Mouse (Mus musculus) forebrain, embryonic 13.5 days (tissue): ENCODE results near the gene Atg13. TPM values are rescaled to one million over a fixed set of nuclear protein-coding genes. Genes with fewer than 3 reads are reported as not detected.
A peak's percentile ranks its signal among the peaks of the same experiment; 100 is the strongest.

Experiments
- ATAC-seq: fragments of 200-750 bp; cut with Nextera tagmentation; 2 replicates; pipeline ENCODE4 v1.8.0; 2017
- H3K27ac ChIP-seq: fragments of 300-500 bp; sonication (generic); 2 replicates; pipeline ENCODE4 v1.5.1; 2015; ENCODE audit warnings: inconsistent platforms, mild to moderate bottlenecking, moderate library complexity
- H3K27me3 ChIP-seq: fragments of 300-500 bp; sonication (generic); 2 replicates; pipeline ENCODE4 v1.6.1; 2015; ENCODE audit warnings: mild to moderate bottlenecking, inconsistent platforms
- H3K36me3 ChIP-seq: fragments of 300-500 bp; sonication (generic); 2 replicates; pipeline ENCODE4 v1.6.1; 2015; ENCODE audit warnings: mild to moderate bottlenecking, inconsistent platforms; ENCODE audit not compliant: poor library complexity, severe bottlenecking
- H3K4me1 ChIP-seq: fragments of 300-500 bp; sonication (generic); 2 replicates; pipeline ENCODE4 v1.6.1; 2015; ENCODE audit warnings: inconsistent platforms
- H3K4me2 ChIP-seq: fragments of 300-500 bp; sonication (generic); 2 replicates; pipeline ENCODE4 v1.6.1; 2015; ENCODE audit warnings: inconsistent platforms, mild to moderate bottlenecking, moderate library complexity
- H3K4me3 ChIP-seq: fragments of 300-500 bp; sonication (generic); 2 replicates; pipeline ENCODE4 v1.5.1; 2015; ENCODE audit warnings: mild to moderate bottlenecking, inconsistent platforms
- H3K9ac ChIP-seq: fragments of 300-500 bp; sonication (generic); 2 replicates; pipeline ENCODE4 v1.6.1; 2015; ENCODE audit warnings: mild to moderate bottlenecking, inconsistent platforms
- H3K9me3 ChIP-seq: fragments of 300-500 bp; sonication (generic); replicated peaks from 2 replicates; pipeline ENCODE4 v1.6.1; 2016; ENCODE audit warnings: inconsistent platforms
- WGBS: fragments of 180-500 bp; shearing (Covaris S2); methylation state at CpG from one replicate; pipeline ENCODE4 v1.1.7; 2015; 5-methylcytosine and 5-hydroxymethylcytosine counted together
- polyA plus RNA-seq: library from polyadenylated mRNA; unstranded; fragments of >200 nt; fragmentation: Nextera tagmentation; extraction: Ambion mirVana; gene quantifications from 2 replicates; pipeline ENCODE4 v1.2.1, GENCODE M21; 2015

Gene Atg13
- polyA plus RNA-seq, 1 experiment from 2014 or later = 29.4 TPM

- Histone ChIP-seq H3K4me3 (no peak overlapping the region), H3K4me1 (no peaks in the 10 kb centered on the region), H3K36me3 (peaks cover 13% of the 10 kb centered on the region), H3K27ac (no peak overlapping the region), H3K27me3 (0 out of 2 replicates have a peak, but pooled peaks cover 7% of the 10 kb centered on the region), H3K9ac (no peak overlapping the region), H3K4me2 (no peak overlapping the region), H3K9me3 (no peaks in the 10 kb centered on the region)
- WGBS = 80% methylated on average over 4 of the region's 4 CpGs
- ATAC-seq = no peak
Measured at GRCm38 (mm10) chr2:91723382-91723781, 13.0 kb upstream of the Atg13 start.

DNA sequence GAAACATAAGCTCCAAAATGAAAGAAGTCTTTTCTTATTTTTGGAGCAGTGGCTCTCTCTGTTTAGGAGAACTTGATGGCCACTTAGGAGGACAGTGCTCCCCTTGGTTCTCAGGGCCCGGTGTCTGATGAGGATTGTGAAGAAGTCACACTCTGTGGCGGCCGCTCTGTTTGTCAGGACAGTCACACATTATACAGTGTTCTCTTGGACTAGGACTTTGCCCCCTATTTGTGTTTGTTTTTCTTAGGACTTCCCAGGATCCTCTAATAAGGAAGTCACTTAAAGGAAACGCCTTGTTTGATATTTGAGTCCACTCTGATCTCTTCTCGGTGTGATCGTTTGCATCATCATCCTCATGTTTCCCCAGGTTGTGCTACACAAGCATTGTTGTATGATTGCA lies 7.9 kb upstream of the Atg13 start:
- ATAC-seq = no peak
- Histone ChIP-seq H3K36me3 (peaks cover 20% of the 10 kb centered on the region), H3K4me3 (no peak overlapping the region), H3K4me1 (no peaks in the 10 kb centered on the region), H3K9me3 (no peaks in the 10 kb centered on the region), H3K9ac (no peak overlapping the region), H3K4me2 (no peak overlapping the region), H3K27ac (no peak overlapping the region), H3K27me3 (no peaks in the 10 kb centered on the region)
- 87% methylated on average over 6 of the region's 6 CpGs for WGBS

DNA sequence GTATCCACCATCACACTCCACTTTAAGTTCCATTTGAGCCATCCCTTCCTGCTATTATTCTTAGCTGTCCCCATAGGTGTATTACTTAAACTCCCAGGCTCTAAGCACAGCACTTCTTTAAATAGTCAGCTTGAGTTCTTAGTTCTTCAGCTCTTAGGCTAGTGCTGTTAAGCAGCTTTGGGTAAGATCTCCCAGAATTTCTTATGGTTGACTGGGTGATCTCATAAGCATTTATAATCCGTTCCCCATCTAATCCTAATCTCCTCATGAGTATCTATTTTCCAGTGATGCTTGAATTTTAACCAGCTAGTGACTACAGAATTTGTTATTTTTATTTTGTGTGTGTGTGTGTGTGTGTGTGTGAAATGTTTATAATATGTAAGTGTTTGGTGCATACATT lies 4.5 kb upstream of the Atg13 start:
- ATAC-seq = no peak
- peaks cover 17% of the 10 kb centered on the region for H3K4me1 ChIP-seq

GRCm38 (mm10) chr2:91711256-91711925 lies 1.0 kb upstream of the Atg13 start:
- no peak for ATAC-seq
- peaks cover 26% of the 10 kb centered on the region for H3K4me1 ChIP-seq
- H3K4me2 ChIP-seq = peak overlapping the region; percentile 94
- no peaks in the 10 kb centered on the region for H3K27me3 ChIP-seq
- no peaks in the 10 kb centered on the region for H3K9me3 ChIP-seq
- H3K9ac ChIP-seq = peak overlapping the region; percentile 88
- H3K27ac ChIP-seq = peak overlapping the region; percentile 52
- peak overlapping the region; percentile 99 for H3K4me3 ChIP-seq
- peaks cover 7% of the 10 kb centered on the region; the same call in 1 of the 2 replicates for H3K36me3 ChIP-seq
- WGBS = 4% methylated on average over 8 of the region's 8 CpGs

More for the DNA sequence above, 4.5 kb upstream of the Atg13 start:
- H3K36me3 ChIP-seq = peaks cover 7% of the 10 kb centered on the region; the same call in 1 of the 2 replicates
- H3K9ac ChIP-seq = no peak overlapping the region
- no peak overlapping the region for H3K4me3 ChIP-seq
- no peak overlapping the region for H3K27ac ChIP-seq
- H3K27me3 ChIP-seq = no peaks in the 10 kb centered on the region
- 71% methylated on average over 1 of the region's 1 CpGs for WGBS
- no peaks in the 10 kb centered on the region for H3K9me3 ChIP-seq
- H3K4me2 ChIP-seq = no peak overlapping the region

DNA sequence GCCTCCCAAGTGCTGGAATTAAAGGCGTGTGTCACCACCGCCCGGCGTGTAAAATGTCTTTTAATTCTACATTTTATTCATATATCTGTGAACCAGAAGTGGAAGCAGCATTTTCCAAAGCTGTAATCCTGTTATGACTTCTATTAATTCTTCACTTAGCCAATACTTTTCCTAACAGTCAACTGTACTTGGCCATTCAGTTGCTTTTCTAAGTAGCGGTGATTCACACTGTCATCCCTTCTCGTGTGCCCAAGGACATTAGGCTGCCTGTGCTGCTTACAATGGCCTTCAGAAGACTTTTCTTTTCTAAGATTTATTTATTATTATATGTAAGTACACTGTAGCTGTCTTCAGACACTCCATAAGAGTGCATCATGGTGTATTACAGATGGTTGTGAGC lies 2.0 kb downstream of the Atg13 start:
- WGBS = 97% methylated on average over 6 of the region's 6 CpGs
- no peaks in the 10 kb centered on the region for H3K9me3 ChIP-seq
- no peak overlapping the region for H3K27ac ChIP-seq
- H3K4me2 ChIP-seq = no peak overlapping the region
- no peak for ATAC-seq
- H3K27me3 ChIP-seq = no peaks in the 10 kb centered on the region
- no peaks in the 10 kb centered on the region for H3K36me3 ChIP-seq
- peaks cover 26% of the 10 kb centered on the region for H3K4me1 ChIP-seq
- no peak overlapping the region for H3K9ac ChIP-seq
- no peak overlapping the region for H3K4me3 ChIP-seq

GRCm38 (mm10) chr2:91706456-91706855 lies 3.9 kb downstream of the Atg13 start:
- Histone ChIP-seq H3K9me3 (no peaks in the 10 kb centered on the region), H3K4me1 (peaks cover 13% of the 10 kb centered on the region), H3K4me2 (no peak overlapping the region), H3K4me3 (no peak overlapping the region), H3K27ac (no peak overlapping the region), H3K27me3 (no peaks in the 10 kb centered on the region), H3K9ac (no peak overlapping the region), H3K36me3 (no peaks in the 10 kb centered on the region)
- ATAC-seq = no peak

GRCm38 (mm10) chr2:91705736-91706135 lies 4.6 kb downstream of the Atg13 start:
- Histone ChIP-seq H3K4me1 (peaks cover 10% of the 10 kb centered on the region), H3K9ac (no peak overlapping the region), H3K4me2 (no peak overlapping the region), H3K27ac (no peak overlapping the region), H3K9me3 (no peaks in the 10 kb centered on the region), H3K36me3 (no peaks in the 10 kb centered on the region), H3K4me3 (no peak overlapping the region), H3K27me3 (no peaks in the 10 kb centered on the region)
- WGBS = 89% methylated on average over 6 of the region's 6 CpGs
- no peak for ATAC-seq

DNA sequence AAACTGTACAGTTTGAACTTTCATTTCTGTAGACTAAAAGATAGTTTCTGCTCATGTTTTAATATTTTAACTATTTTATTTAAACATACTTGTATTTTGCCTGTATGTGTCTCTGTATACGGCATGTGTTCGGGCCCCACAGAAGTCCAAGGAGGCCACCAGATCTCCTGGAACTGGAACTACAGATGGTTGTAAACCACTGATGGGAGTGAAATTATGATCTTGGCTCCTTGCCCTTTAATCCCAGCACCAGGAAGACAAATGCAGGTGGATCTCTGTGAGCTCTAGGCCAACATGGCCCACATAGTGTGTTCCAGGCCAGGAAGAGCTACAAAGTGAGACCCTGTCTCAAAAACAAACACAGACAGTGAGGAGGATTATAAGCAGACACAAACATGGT lies 9.0 kb downstream of the Atg13 start:
- Histone ChIP-seq H3K27me3 (no peaks in the 10 kb centered on the region), H3K4me1 (no peaks in the 10 kb centered on the region), H3K4me2 (no peak overlapping the region), H3K9ac (no peak overlapping the region), H3K4me3 (no peak overlapping the region), H3K9me3 (no peaks in the 10 kb centered on the region), H3K36me3 (no peaks in the 10 kb centered on the region), H3K27ac (no peak overlapping the region)
- WGBS = 97% methylated on average over 2 of the region's 2 CpGs
- no peak for ATAC-seq

DNA sequence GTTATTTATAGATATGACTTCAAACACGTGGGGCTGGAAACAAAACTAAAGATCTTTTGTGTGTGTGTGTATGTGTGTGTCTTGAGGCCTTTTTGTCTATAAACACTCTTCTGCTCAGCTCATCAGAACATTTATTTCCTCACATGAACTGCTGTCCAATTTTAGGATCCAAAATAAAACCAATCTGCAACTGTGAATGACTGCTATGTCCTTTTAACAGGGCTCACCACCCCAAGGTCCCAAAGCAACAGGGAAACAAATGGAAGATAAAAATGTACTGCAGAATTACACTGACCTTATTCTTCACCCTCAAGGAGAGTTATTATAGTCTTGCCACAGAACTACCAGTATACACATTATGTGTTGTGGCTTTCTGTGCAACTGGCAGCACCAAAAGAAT lies 11.2 kb downstream of the Atg13 start:
- Histone ChIP-seq H3K9me3 (no peaks in the 10 kb centered on the region), H3K4me2 (no peak overlapping the region), H3K27me3 (no peaks in the 10 kb centered on the region), H3K36me3 (peaks cover 11% of the 10 kb centered on the region; the same call in 1 of the 2 replicates), H3K4me3 (no peak overlapping the region), H3K9ac (no peak overlapping the region), H3K4me1 (no peaks in the 10 kb centered on the region), H3K27ac (no peak overlapping the region)
- ATAC-seq = no peak
- 73% methylated on average over 1 of the region's 1 CpGs for WGBS

- Histone ChIP-seq H3K4me3 (no peak overlapping the region), H3K27me3 (no peaks in the 10 kb centered on the region), H3K9me3 (no peaks in the 10 kb centered on the region), H3K9ac (no peak overlapping the region), H3K27ac (no peak overlapping the region), H3K4me1 (no peaks in the 10 kb centered on the region), H3K4me2 (no peak overlapping the region), H3K36me3 (peaks cover 26% of the 10 kb centered on the region)
- ATAC-seq = no peak
- 94% methylated on average over 1 of the region's 1 CpGs for WGBS
Measured at GRCm38 (mm10) chr2:91696225-91696590, 14.2 kb downstream of the Atg13 start.

GRCm38 (mm10) chr2:91695436-91696224 lies 14.7 kb downstream of the Atg13 start:
- Histone ChIP-seq H3K9ac (no peak overlapping the region), H3K27ac (no peak overlapping the region), H3K9me3 (no peaks in the 10 kb centered on the region), H3K27me3 (no peaks in the 10 kb centered on the region), H3K4me3 (no peak overlapping the region), H3K4me1 (no peaks in the 10 kb centered on the region), H3K36me3 (peaks cover 26% of the 10 kb centered on the region), H3K4me2 (no peak overlapping the region)
- ATAC-seq = no peak
- 92% methylated on average over 10 of the region's 10 CpGs for WGBS

GRCm38 (mm10) chr2:91689452-91689851 lies 20.9 kb downstream of the Atg13 start:
- Histone ChIP-seq H3K4me2 (no peak overlapping the region), H3K36me3 (peaks cover 56% of the 10 kb centered on the region), H3K9ac (no peak overlapping the region), H3K4me3 (no peak overlapping the region), H3K27me3 (no peaks in the 10 kb centered on the region), H3K4me1 (no peaks in the 10 kb centered on the region), H3K27ac (no peak overlapping the region), H3K9me3 (no peaks in the 10 kb centered on the region)
- no peak for ATAC-seq
- 84% methylated on average over 7 of the region's 7 CpGs for WGBS
